Mouse (Mus musculus): ENCODE results near the gene Cpeb1.

The Cpeb1 gene

GRCm38 (mm10) chr7:81327661-81328060 is 127.6 kb downstream of the Cpeb1 start:
- DNase-seq (ENCODE audit: low read depth), result no peak

DNA sequence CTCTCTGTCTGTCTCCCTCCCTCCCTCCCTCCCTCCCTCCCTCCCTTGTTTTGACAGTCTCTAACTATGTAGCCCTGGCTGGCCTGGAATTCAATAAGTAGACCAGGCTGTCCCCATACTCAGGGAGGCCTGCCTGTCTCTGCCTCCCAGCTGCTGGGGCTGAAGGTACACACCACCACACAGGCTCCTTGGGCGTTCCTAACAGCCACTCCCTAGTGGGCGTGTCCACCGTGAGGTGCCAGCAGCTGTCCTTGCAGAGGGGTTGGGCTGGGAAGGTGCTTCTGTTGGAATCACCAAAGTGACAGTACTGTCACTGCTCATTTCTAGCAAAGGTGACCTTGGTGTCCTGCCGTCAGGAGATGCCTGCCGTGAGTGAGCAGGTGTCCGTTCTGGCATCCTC is 128.4 kb downstream of the Cpeb1 start:
- no peak for DNase-seq (ENCODE audit: low read depth)

GRCm38 (mm10) chr7:81326043-81326442 is 129.2 kb downstream of the Cpeb1 start:
- DNase-seq (ENCODE audit: low read depth), result no peak

- no peak for DNase-seq (ENCODE audit: low read depth)
Observed at GRCm38 (mm10) chr7:81321776-81322175, 133.5 kb downstream of the Cpeb1 start.

- DNase-seq (ENCODE audit: low read depth), result no peak
Observed at GRCm38 (mm10) chr7:81319749-81320148, 135.5 kb downstream of the Cpeb1 start.

DNA sequence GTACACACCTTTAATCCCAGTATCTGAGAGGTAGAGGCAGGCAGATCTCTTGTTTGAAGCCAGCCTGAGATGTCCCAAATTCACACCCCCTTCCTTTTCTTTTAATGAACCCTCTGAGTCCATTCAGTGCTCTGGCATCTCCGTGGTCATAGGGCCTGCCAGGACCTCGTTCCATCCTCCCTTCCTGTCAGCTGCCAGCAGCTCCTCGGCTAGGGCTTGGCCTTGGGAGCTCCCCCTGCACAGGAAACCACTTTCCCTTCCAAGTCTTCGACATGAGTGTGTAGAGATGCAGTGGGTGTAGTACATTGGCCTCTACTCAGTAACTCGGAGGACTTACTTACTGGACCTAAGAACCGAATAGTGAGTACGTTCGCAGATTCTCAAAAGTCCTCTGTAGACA is 139.7 kb downstream of the Cpeb1 start:
- no peak for DNase-seq (ENCODE audit: low read depth)

- no peak for DNase-seq (ENCODE audit: low read depth)
Observed at GRCm38 (mm10) chr7:81311581-81311980, 143.7 kb downstream of the Cpeb1 start.

DNA sequence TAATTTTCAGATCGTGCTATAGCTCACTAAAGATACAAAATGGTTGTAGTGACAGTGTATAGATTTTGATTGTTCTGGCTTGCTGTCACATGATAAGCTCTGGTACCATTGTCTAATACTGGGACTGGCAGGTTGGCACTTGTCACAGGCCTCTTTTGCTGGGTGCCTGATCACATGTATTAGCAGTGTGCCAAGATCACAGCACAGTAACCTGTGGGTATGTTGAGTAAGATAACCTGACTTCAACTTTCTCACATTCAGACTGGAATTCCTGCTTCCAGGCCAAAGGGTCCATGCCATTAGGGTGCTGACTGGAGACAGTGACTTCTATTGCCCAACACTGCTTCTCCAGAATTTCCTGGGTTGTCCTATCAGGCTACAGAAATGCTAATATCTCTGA is 144.1 kb downstream of the Cpeb1 start:
- DNase-seq (ENCODE audit: low read depth), result no peak

GRCm38 (mm10) chr7:81309247-81309646 is 146.0 kb downstream of the Cpeb1 start:
- no peak for DNase-seq (ENCODE audit: low read depth)

- DNase-seq (ENCODE audit: low read depth), result no peak
Observed at GRCm38 (mm10) chr7:81307735-81308134, 147.5 kb downstream of the Cpeb1 start.

DNA sequence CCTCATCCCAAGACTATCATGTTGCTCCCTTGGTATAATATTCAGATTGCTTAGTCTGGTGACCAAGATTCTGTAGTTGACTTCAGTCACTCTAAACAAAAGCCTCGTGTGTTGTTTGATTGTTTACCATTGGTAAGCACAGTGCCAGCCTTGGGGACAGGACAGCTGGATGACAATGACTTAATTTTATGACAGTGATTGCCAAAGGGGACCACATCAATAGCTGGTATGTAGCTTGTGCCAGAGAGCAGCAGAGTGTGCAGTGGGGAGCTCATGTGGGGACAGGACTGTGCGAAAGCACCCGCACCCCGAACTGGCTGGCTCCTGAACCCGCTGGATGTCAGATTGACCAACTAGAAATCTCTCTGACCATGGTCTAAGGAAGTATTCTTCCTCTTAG is 150.6 kb downstream of the Cpeb1 start:
- no peak for DNase-seq (ENCODE audit: low read depth)

DNA sequence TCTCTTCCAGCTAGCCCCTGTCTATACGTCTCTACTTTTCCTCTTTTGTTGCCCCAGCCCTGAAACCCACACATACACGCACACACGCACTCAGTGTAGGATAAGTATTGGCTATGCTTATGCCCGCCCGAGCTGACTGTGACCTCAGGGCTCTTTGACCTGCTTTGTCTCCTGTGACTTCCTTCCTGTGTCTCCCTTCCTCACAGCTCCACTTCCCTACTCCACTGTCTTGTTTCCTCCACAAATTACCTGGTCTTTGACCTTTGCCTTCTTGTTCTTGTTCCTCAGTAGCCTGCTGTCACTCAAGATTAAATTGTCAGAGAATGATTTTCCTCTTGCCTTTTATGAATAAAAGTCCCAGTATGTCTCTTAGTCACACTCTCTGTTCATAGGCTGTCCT is 151.2 kb downstream of the Cpeb1 start:
- no peak for DNase-seq (ENCODE audit: low read depth)

- DNase-seq (ENCODE audit: low read depth), result no peak
Observed at GRCm38 (mm10) chr7:81303682-81304081, 151.6 kb downstream of the Cpeb1 start.

GRCm38 (mm10) chr7:81301323-81301722 is 153.9 kb downstream of the Cpeb1 start:
- DNase-seq (ENCODE audit: low read depth), result no peak

DNA sequence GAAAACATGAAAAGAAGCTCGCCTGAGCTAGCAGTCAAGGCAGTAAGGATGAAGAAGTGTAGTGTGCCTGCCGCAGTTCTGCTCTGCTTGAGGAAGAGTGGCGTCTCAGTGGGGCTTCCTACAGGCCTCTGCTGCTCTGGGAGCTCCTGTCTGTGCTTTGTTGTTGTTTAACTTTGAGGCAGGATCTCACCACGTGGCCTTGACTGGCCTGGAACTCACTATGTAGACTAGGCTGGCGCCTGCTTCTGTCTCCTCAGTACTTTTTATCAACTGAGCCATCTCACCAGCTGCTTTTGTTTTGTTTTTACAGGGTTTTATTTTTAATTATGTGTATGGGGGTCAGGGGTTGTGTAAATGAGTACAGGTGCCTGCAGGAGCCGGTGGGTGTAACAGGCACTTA is 157.1 kb downstream of the Cpeb1 start:
- DNase-seq (ENCODE audit: low read depth), result no peak

Measured in c-Kit-positive CD71-positive TER-119-negative erythroid progenitor cells, embryonic 14.5 days (primary cell).